Mouse (Mus musculus) small intestine, adult 2 months (tissue): ENCODE results near the gene Mecom.

Experiments
- CTCF ChIP-seq: fragments of 200-500 bp; IDR thresholded peaks from 2 replicates; pipeline ENCODE4 v1.5.1; 2012; ENCODE audit warnings: low read depth, mild to moderate bottlenecking, control low read depth, inconsistent platforms, low read length, moderate library complexity, mixed read lengths; ENCODE audit not compliant: insufficient replicate concordance, insufficient read length; ENCODE audit errors: extremely low read depth
- POLR2A ChIP-seq: fragments of 200-500 bp; IDR thresholded peaks from 2 replicates; pipeline ENCODE4 v1.6.1; 2012; ENCODE audit warnings: low read depth, mild to moderate bottlenecking, control low read depth, inconsistent platforms, low read length, moderate library complexity

DNA sequence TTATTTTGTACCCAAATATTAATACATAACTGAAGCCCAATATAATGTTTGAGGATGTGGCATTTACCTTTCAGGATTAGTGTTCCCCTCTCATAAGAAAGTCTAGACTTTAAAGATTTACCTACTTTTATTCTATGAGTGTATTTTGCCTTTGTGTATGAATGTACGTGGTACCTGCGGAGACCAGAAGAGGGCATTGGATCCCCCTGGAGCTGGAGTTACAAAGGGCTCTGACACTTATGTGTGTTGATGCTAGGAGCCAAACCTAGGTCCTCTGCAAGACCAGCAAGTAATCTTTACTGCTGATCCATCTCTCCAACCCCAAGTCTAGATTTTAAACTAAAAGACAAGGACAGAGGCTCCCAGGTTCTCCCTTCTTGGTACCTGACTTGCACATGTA, 86.0 kb downstream of the Mecom start:
- TF ChIP-seq CTCF = no peak
- no peak for TF ChIP-seq POLR2A
